Mouse (Mus musculus) kidney, embryonic 16.5 days (tissue): ENCODE data around the gene Laptm4a. TPM values are rescaled to one million over a fixed set of nuclear protein-coding genes. Genes with fewer than 3 reads are reported as not detected.

ENCODE experiments used
- polyA plus RNA-seq: library from polyadenylated mRNA; unstranded; fragments of >200 nt; fragmentation: Nextera tagmentation; extraction: Ambion mirVana; gene quantifications from 2 replicates; pipeline ENCODE4 v1.2.1, GENCODE M21; 2015

Laptm4a gene
- polyA plus RNA-seq, 1 experiment from 2014 or later, result 343 TPM

Other genes with a start within 250 kb of the Laptm4a start
- gene Pum2, start 247.5 kb upstream of the Laptm4a start, polyA plus RNA-seq, result 48.0 and 49.5 TPM in 2 replicates
- 65.4 and 66.9 TPM in 2 replicates for gene Sdc1, start 150.3 kb upstream of the Laptm4a start, polyA plus RNA-seq
- 0.53 and 0.57 TPM in 2 replicates for gene Matn3, start 26.3 kb downstream of the Laptm4a start, polyA plus RNA-seq
- 21.0 and 22.3 TPM in 2 replicates for gene Wdr35, start 52.2 kb downstream of the Laptm4a start, polyA plus RNA-seq
- gene Ttc32, start 108.3 kb downstream of the Laptm4a start, polyA plus RNA-seq, result 23.4 and 25.1 TPM in 2 replicates